Mouse (Mus musculus): ENCODE data around the gene 2810408A11Rik.

The 2810408A11Rik gene

GRCm38 (mm10) chr11:69849128-69849527 lies 51.7 kb downstream of the 2810408A11Rik start:
- DNase-seq (ENCODE audit: low spot score in 2 of 2) = no peak

- DNase-seq (ENCODE audit: low spot score in 2 of 2) = no peak
Observed at GRCm38 (mm10) chr11:69848021-69848420, 52.8 kb downstream of the 2810408A11Rik start.
